Mouse (Mus musculus): ENCODE results near the gene Hist1h2bl. TPM values are rescaled to one million over a fixed set of nuclear protein-coding genes. Genes with fewer than 3 reads are reported as not detected.
"Not testable (repeated sequence)": the region's sequence is repeated elsewhere in the genome, so short reads cannot be mapped to it uniquely, and the experiment has no call there.

Hist1h2bl gene
- polyA plus RNA-seq, 1 experiment from 2014 or later: 2.1 TPM

DNA sequence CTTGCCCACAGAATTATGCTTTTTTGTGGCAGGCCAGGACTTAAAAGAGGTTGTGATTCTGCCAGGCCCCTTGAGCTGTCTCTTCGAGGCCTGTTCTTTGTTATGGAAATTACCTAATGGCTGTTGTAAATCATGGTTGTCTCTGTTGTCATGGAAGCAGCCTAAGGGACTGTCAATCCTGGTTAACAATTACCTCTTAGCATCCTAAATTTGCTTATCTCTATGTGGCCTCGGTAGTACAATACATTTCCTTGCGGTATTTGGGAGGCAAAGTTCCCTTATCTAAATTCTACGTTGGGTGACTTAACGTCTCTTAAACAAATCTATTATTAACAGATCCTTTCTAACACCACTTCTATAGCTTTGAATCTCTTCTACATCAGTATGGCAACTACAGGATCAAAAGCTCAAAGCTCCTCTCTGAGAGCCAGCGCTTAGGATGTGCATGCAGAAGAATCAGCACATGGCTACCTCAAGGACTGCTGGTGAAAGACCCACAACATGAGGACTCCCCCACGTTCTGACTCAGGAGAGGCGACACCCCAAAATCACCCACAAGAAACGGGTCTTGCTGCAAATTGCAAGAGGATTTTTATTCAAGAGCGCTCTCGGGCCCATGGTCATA lies 12.1 kb upstream of the Hist1h2bl start:
- ATAC-seq (ENCODE audit: low FRiP score) (peak; percentile 89), DNase-seq (ENCODE audit: low spot score) (peak; percentile 63)
- peak overlapping the region; percentile 54; the same call in 1 of the 2 replicates for H3K27ac ChIP-seq (ENCODE audit: low read depth, low read length)
- no peaks in the 10 kb centered on the region for H3K9me3 ChIP-seq (ENCODE audit: control insufficient read depth, low read length)
- peaks cover 3% of the 10 kb centered on the region; the same call in 1 of the 2 replicates for H3K4me1 ChIP-seq (replicated peaks; ENCODE audit: control insufficient read depth, insufficient read depth, low read length)
- no peak overlapping the region for H3K4me3 ChIP-seq (ENCODE audit: low read depth, low read length)
- H3K36me3 ChIP-seq (ENCODE audit: control insufficient read depth, insufficient read depth, low read length): no peaks in the 10 kb centered on the region
- no peaks in the 10 kb centered on the region for H3K27me3 ChIP-seq (ENCODE audit: control insufficient read depth, insufficient read depth, low read length)
- H3K4me2 ChIP-seq (replicated peaks; ENCODE audit: low read depth, low read length): 0 out of 2 replicates have a peak overlapping the region, but pooled peaks have one; percentile 12
- WGBS: 16% methylated on average over 11 of the region's 11 CpGs
- no peak overlapping the region for H3K9ac ChIP-seq (ENCODE audit: low read depth, low read length)

- Histone ChIP-seq H3K9ac (ENCODE audit: low read depth, low read length) (no peak overlapping the region), H3K9me3 (ENCODE audit: control insufficient read depth, low read length) (no peaks in the 10 kb centered on the region), H3K27ac (ENCODE audit: low read depth, low read length) (no peak overlapping the region), H3K4me3 (ENCODE audit: low read depth, low read length) (no peak overlapping the region), H3K4me2 (replicated peaks; ENCODE audit: low read depth, low read length) (no peak overlapping the region; the same call in 1 of the 2 replicates), H3K4me1 (replicated peaks; ENCODE audit: control insufficient read depth, insufficient read depth, low read length) (peaks cover 7% of the 10 kb centered on the region; the same call in 1 of the 2 replicates), H3K27me3 (ENCODE audit: control insufficient read depth, insufficient read depth, low read length) (no peaks in the 10 kb centered on the region), H3K36me3 (ENCODE audit: control insufficient read depth, insufficient read depth, low read length) (no peaks in the 10 kb centered on the region)
- 33% methylated on average over 5 of the region's 5 CpGs for WGBS
- DNase-seq (ENCODE audit: low spot score) (no peak), ATAC-seq (ENCODE audit: low FRiP score) (no peak)
Observed at GRCm38 (mm10) chr13:21722993-21723836, 7.3 kb upstream of the Hist1h2bl start.

GRCm38 (mm10) chr13:21722373-21722925 lies 6.5 kb upstream of the Hist1h2bl start:
- peak overlapping the region; percentile 47; the same call in 1 of the 2 replicates for H3K9ac ChIP-seq (ENCODE audit: low read depth, low read length)
- no peaks in the 10 kb centered on the region for H3K9me3 ChIP-seq (ENCODE audit: control insufficient read depth, low read length)
- no peaks in the 10 kb centered on the region for H3K36me3 ChIP-seq (ENCODE audit: control insufficient read depth, insufficient read depth, low read length)
- peak overlapping the region; percentile 78 for H3K27ac ChIP-seq (ENCODE audit: low read depth, low read length)
- no peaks in the 10 kb centered on the region for H3K27me3 ChIP-seq (ENCODE audit: control insufficient read depth, insufficient read depth, low read length)
- H3K4me2 ChIP-seq (replicated peaks; ENCODE audit: low read depth, low read length): peak overlapping the region; percentile 44
- peak overlapping the region; percentile 24 for H3K4me3 ChIP-seq (ENCODE audit: low read depth, low read length)
- peaks cover 4% of the 10 kb centered on the region; the same call in 1 of the 2 replicates for H3K4me1 ChIP-seq (replicated peaks; ENCODE audit: control insufficient read depth, insufficient read depth, low read length)
- WGBS: 4% methylated on average over 11 of the region's 11 CpGs
- DNase-seq (ENCODE audit: low spot score) (peak; percentile 59), ATAC-seq (ENCODE audit: low FRiP score) (peak; percentile 39)

GRCm38 (mm10) chr13:21721757-21722372 lies 5.9 kb upstream of the Hist1h2bl start, which contains the start of gene Hist1h2bm:
Gene Hist1h2bm, plus strand, starts transcription at chr13:21722044.
- DNase-seq (ENCODE audit: low spot score) (peak; percentile 86), ATAC-seq (ENCODE audit: low FRiP score) (peak; percentile 97)
- WGBS: under 1% methylated on average over 35 of the region's 37 CpGs
- H3K4me1 ChIP-seq (replicated peaks; ENCODE audit: control insufficient read depth, insufficient read depth, low read length); H3K36me3 ChIP-seq (ENCODE audit: control insufficient read depth, insufficient read depth, low read length); H3K27me3 ChIP-seq (ENCODE audit: control insufficient read depth, insufficient read depth, low read length); H3K9me3 ChIP-seq (ENCODE audit: control insufficient read depth, low read length): not testable (repeated sequence)
- Histone ChIP-seq H3K27ac (ENCODE audit: low read depth, low read length) (peak within 1 kb of the TSS; percentile 78), H3K4me2 (replicated peaks; ENCODE audit: low read depth, low read length) (peak within 1 kb of the TSS; percentile 44), H3K9ac (ENCODE audit: low read depth, low read length) (peak within 1 kb of the TSS; percentile 47; the same call in 1 of the 2 replicates), H3K4me3 (ENCODE audit: low read depth, low read length) (peak within 1 kb of the TSS; percentile 35)

GRCm38 (mm10) chr13:21721107-21721756 lies 5.3 kb upstream of the Hist1h2bl start:
- H3K27ac ChIP-seq (ENCODE audit: low read depth, low read length): peak overlapping the region; percentile 78
- H3K36me3 ChIP-seq (ENCODE audit: control insufficient read depth, insufficient read depth, low read length); H3K9me3 ChIP-seq (ENCODE audit: control insufficient read depth, low read length); H3K27me3 ChIP-seq (ENCODE audit: control insufficient read depth, insufficient read depth, low read length); H3K4me1 ChIP-seq (replicated peaks; ENCODE audit: control insufficient read depth, insufficient read depth, low read length): not testable (repeated sequence)
- DNase-seq (ENCODE audit: low spot score) (peak; percentile 57), ATAC-seq (ENCODE audit: low FRiP score) (peak; percentile 26)
- WGBS: 1% methylated on average over 19 of the region's 44 CpGs
- H3K9ac ChIP-seq (ENCODE audit: low read depth, low read length): peak overlapping the region; percentile 42; the same call in 1 of the 2 replicates
- H3K4me2 ChIP-seq (replicated peaks; ENCODE audit: low read depth, low read length): peak overlapping the region; percentile 42
- H3K4me3 ChIP-seq (ENCODE audit: low read depth, low read length): peak overlapping the region; percentile 35

- Histone ChIP-seq H3K27me3 (ENCODE audit: control insufficient read depth, insufficient read depth, low read length) (no peaks in the 10 kb centered on the region), H3K9me3 (ENCODE audit: control insufficient read depth, low read length) (no peaks in the 10 kb centered on the region), H3K4me3 (ENCODE audit: low read depth, low read length) (peak overlapping the region; percentile 47), H3K4me1 (replicated peaks; ENCODE audit: control insufficient read depth, insufficient read depth, low read length) (peaks cover 4% of the 10 kb centered on the region; the same call in 1 of the 2 replicates), H3K27ac (ENCODE audit: low read depth, low read length) (peak overlapping the region; percentile 80), H3K9ac (ENCODE audit: low read depth, low read length) (peak overlapping the region; percentile 79), H3K4me2 (replicated peaks; ENCODE audit: low read depth, low read length) (peak overlapping the region; percentile 77), H3K36me3 (ENCODE audit: control insufficient read depth, insufficient read depth, low read length) (no peaks in the 10 kb centered on the region)
- DNase-seq (ENCODE audit: low spot score) (peak; percentile 52), ATAC-seq (ENCODE audit: low FRiP score) (no peak)
- 60% methylated on average over 4 of the region's 4 CpGs for WGBS
Observed at GRCm38 (mm10) chr13:21718381-21719080, 2.6 kb upstream of the Hist1h2bl start.

DNA sequence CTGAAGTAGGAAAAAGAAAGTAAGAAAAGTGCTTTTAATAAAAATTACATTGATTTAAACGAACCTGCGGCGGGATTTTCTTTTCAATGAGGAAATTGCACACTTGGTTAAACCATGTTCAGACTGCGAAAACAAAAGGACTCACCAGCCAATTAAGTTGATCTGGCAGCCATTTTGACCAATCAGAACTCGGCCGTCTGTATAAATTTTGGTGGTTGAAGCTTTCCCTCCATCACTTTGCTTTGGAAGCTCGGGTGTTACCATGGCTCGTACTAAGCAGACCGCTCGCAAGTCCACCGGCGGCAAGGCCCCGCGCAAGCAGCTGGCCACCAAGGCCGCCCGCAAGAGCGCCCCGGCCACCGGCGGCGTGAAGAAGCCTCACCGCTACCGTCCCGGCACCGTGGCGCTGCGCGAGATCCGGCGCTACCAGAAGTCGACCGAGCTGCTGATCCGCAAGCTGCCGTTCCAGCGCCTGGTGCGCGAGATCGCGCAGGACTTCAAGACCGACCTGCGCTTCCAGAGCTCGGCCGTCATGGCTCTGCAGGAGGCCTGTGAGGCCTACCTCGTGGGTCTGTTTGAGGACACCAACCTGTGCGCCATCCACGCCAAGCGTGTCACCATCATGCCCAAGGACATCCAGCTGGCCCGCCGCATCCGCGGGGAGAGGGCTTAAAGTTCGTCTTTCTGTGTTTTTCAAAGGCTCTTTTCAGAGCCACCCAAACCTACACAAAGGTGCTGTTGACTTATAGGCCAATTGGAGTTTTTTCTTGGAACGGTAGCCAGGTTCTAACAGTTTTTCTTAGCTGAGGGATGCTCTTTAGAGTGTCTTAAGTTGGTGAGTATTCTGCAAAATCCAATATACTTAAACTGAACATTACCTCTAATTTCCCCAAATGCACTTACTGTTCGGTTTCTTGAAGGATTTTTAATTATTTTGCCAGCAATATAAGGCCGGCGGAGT lies 1.7 kb upstream of the Hist1h2bl start, which contains the start of gene Hist1h3h:
Gene Hist1h3h (plus strand): TSS at position 263 of the 961 bp plus-strand sequence.
- H3K4me3 ChIP-seq (ENCODE audit: low read depth, low read length): peak within 1 kb of the TSS; percentile 47
- ATAC-seq (ENCODE audit: low FRiP score) (peak; percentile 45), DNase-seq (ENCODE audit: low spot score) (peak; percentile 90)
- peak within 1 kb of the TSS; percentile 79 for H3K9ac ChIP-seq (ENCODE audit: low read depth, low read length)
- not testable (repeated sequence) for H3K9me3 ChIP-seq (ENCODE audit: control insufficient read depth, low read length); H3K36me3 ChIP-seq (ENCODE audit: control insufficient read depth, insufficient read depth, low read length); H3K27me3 ChIP-seq (ENCODE audit: control insufficient read depth, insufficient read depth, low read length); H3K4me1 ChIP-seq (replicated peaks; ENCODE audit: control insufficient read depth, insufficient read depth, low read length)
- H3K27ac ChIP-seq (ENCODE audit: low read depth, low read length): peak within 1 kb of the TSS; percentile 93
- H3K4me2 ChIP-seq (replicated peaks; ENCODE audit: low read depth, low read length): peak within 1 kb of the TSS; percentile 87
- under 1% methylated on average over 26 of the region's 56 CpGs for WGBS
